In genomic region chr10:40284179-40284831, GRCm38 (mm10) we compare ENCODE assay signal across 10 mouse cellular contexts. TPM values are rescaled to one million over a fixed set of nuclear protein-coding genes. Genes with fewer than 3 reads are reported as not detected.
DNase-seq lines count a peak whose midpoint lies in the region; ATAC-seq lines count a peak whose summit lies in the region.
"Had no signal": no experiment of that assay in that cellular context is flagged by ENCODE, and none has a peak within 500 bp of the region (broad histone marks: within the 10 kb centered on the region; RNA-seq: fewer than 3 reads in every experiment).

No protein-coding gene starts in this region.

- no peaks in the 10 kb centered on the region for H3K4me1 ChIP-seq in forebrain, embryonic 14.5 days (ENCODE audit: control insufficient read depth, insufficient read depth, low read length)
- H3K4me1 ChIP-seq in forebrain, embryonic 10.5 days = no peaks in the 10 kb centered on the region
- H3K4me1 ChIP-seq in midbrain, embryonic 11.5 days (ENCODE audit: control insufficient read depth, insufficient read depth, low read length) = no peaks in the 10 kb centered on the region
- H3K4me1 ChIP-seq in midbrain, embryonic 10.5 days = peaks cover 4% of the 10 kb centered on the region; the same call in 1 of the 2 replicates

- 0 out of 2 replicates have a peak, but pooled peaks have one; percentile 37 for ATAC-seq in forebrain, embryonic 14.5 days
- 0 out of 2 replicates have a peak, but pooled peaks have one; percentile 35 for ATAC-seq in midbrain, embryonic 11.5 days (ENCODE audit: low FRiP score)
- ATAC-seq in erythroid progenitor cell, adult 5-6 weeks (replicated peaks; ENCODE audit: low FRiP score, poor library complexity, severe bottlenecking) = no peak

- no peak overlapping the region for H3K27ac ChIP-seq in forebrain, embryonic 14.5 days (ENCODE audit: low read depth, low read length)
- H3K27ac ChIP-seq in forebrain, embryonic 10.5 days = no peak overlapping the region
- no peak overlapping the region for H3K27ac ChIP-seq in midbrain, embryonic 11.5 days (ENCODE audit: low read depth, low read length)
- no peak overlapping the region for H3K27ac ChIP-seq in midbrain, embryonic 10.5 days (replicated peaks)

- H3K9me3 ChIP-seq in forebrain, embryonic 14.5 days (replicated peaks; ENCODE audit: control insufficient read depth, low read length) = no peaks in the 10 kb centered on the region
- no peaks in the 10 kb centered on the region for H3K9me3 ChIP-seq in forebrain, embryonic 10.5 days
- H3K9me3 ChIP-seq in midbrain, embryonic 11.5 days (ENCODE audit: control insufficient read depth, low read length) = no peaks in the 10 kb centered on the region
- H3K9me3 ChIP-seq in midbrain, embryonic 10.5 days (replicated peaks) = no peaks in the 10 kb centered on the region

- H3K4me3 ChIP-seq in forebrain, embryonic 14.5 days (ENCODE audit: low read depth, low read length) = no peak overlapping the region
- no peak overlapping the region for H3K4me3 ChIP-seq in forebrain, embryonic 10.5 days
- H3K4me3 ChIP-seq in midbrain, embryonic 11.5 days (ENCODE audit: low read depth, low read length) = no peak overlapping the region
- no peak overlapping the region for H3K4me3 ChIP-seq in midbrain, embryonic 10.5 days

- H3K27me3 ChIP-seq in forebrain, embryonic 14.5 days (replicated peaks; ENCODE audit: control insufficient read depth, insufficient read depth, low read length) = no peaks in the 10 kb centered on the region
- no peaks in the 10 kb centered on the region for H3K27me3 ChIP-seq in forebrain, embryonic 10.5 days (ENCODE audit: poor library complexity, severe bottlenecking)
- no peaks in the 10 kb centered on the region for H3K27me3 ChIP-seq in midbrain, embryonic 11.5 days (ENCODE audit: control insufficient read depth, insufficient read depth, low read length)
- H3K27me3 ChIP-seq in midbrain, embryonic 10.5 days (ENCODE audit: low read depth, poor library complexity, severe bottlenecking) = no peaks in the 10 kb centered on the region

- DNase-seq in forebrain, embryonic 14.5 days (ENCODE audit: low spot score) = no peak
- DNase-seq in forebrain, embryonic 10.5 days (ENCODE audit: extremely low spot score, low spot score) = no peak
- no peak for DNase-seq in midbrain, embryonic 11.5 days (ENCODE audit: low spot score, missing footprints)
- DNase-seq in midbrain, embryonic 10.5 days (ENCODE audit: low spot score) = no peak
- DNase-seq in layer of hippocampus, postnatal 25 days (ENCODE audit: extremely low spot score in 1 of 2, low spot score in 1 of 2) = peak; percentile 13 to 23
- DNase-seq in right cerebral cortex, postnatal 4 days = peak; percentile 9
- DNase-seq in thymus, postnatal 10 days (ENCODE audit: low spot score in 2 of 2) = no peak
- DNase-seq: heart, postnatal 36 days; lung, postnatal 10 days had no signal

- H3K36me3 ChIP-seq in forebrain, embryonic 14.5 days (ENCODE audit: control insufficient read depth, insufficient read depth, low read length) = peaks cover 19% of the 10 kb centered on the region
- H3K36me3 ChIP-seq in forebrain, embryonic 10.5 days (replicated peaks) = peaks cover 46% of the 10 kb centered on the region
- no peaks in the 10 kb centered on the region; the same call in 1 of the 2 replicates for H3K36me3 ChIP-seq in midbrain, embryonic 11.5 days (ENCODE audit: control insufficient read depth, insufficient read depth, low read length)
- H3K36me3 ChIP-seq in midbrain, embryonic 10.5 days = peaks cover 45% of the 10 kb centered on the region

- no peak overlapping the region for H3K9ac ChIP-seq in forebrain, embryonic 14.5 days (ENCODE audit: low read length)
- no peak overlapping the region for H3K9ac ChIP-seq in midbrain, embryonic 11.5 days (ENCODE audit: low read length)

- 79% methylated on average over 10 of the region's 10 CpGs for whole genome bisulfite sequencing in forebrain, embryonic 14.5 days
- 80% methylated on average over 10 of the region's 10 CpGs for WGBS in forebrain, embryonic 10.5 days
- whole genome bisulfite sequencing in midbrain, embryonic 11.5 days = 78% methylated on average over 10 of the region's 10 CpGs
- 85% methylated on average over 10 of the region's 10 CpGs for WGBS in midbrain, embryonic 10.5 days

- H3K4me2 ChIP-seq in forebrain, embryonic 14.5 days (ENCODE audit: low read length) = no peak overlapping the region
- no peak overlapping the region for H3K4me2 ChIP-seq in midbrain, embryonic 11.5 days

RNA-seq across cellular contexts. Expression of gene Amd1, which starts 17.7 kb away (rescaled TPM):
- 50.7 and 69.4 TPM in 2 replicates for polyA plus RNA-seq in forebrain, embryonic 14.5 days (2014; fragmentation: Nextera tagmentation; extraction: Ambion mirVana)
- 93.7 and 96.8 TPM in 2 replicates for polyA plus RNA-seq in forebrain, embryonic 10.5 days (2016; fragmentation: Nextera tagmentation; extraction: Ambion mirVana)
- 104 and 115 TPM in 2 replicates for polyA plus RNA-seq in midbrain, embryonic 11.5 days (2014; fragmentation: Nextera tagmentation; extraction: Ambion mirVana)
- polyA plus RNA-seq in midbrain, embryonic 10.5 days (2016; fragmentation: Nextera tagmentation; extraction: Ambion mirVana) = 73.2 and 85.1 TPM in 2 replicates
- total RNA-seq in layer of hippocampus, postnatal 25 days (2021) = 10 to 100 TPM; 67.2 to 80.9 TPM
- 80.7 and 121 TPM in 2 replicates for total RNA-seq in erythroid progenitor cell, adult 5-6 weeks (2015; ENCODE audit: low replicate concordance)
- 79.4 and 101 TPM in 2 replicates for total RNA-seq in erythroid progenitor cell, adult 5-6 weeks (2017; ENCODE audit: low replicate concordance)

RNA-seq across cellular contexts. Expression of gene Gtf3c6, which starts 26.4 kb away (rescaled TPM):
- polyA plus RNA-seq in forebrain, embryonic 14.5 days (2014; fragmentation: Nextera tagmentation; extraction: Ambion mirVana) = 78.0 and 79.9 TPM in 2 replicates
- 150 TPM in 2 replicates for polyA plus RNA-seq in forebrain, embryonic 10.5 days (2016; fragmentation: Nextera tagmentation; extraction: Ambion mirVana)
- 133 and 139 TPM in 2 replicates for polyA plus RNA-seq in midbrain, embryonic 11.5 days (2014; fragmentation: Nextera tagmentation; extraction: Ambion mirVana)
- 127 and 140 TPM in 2 replicates for polyA plus RNA-seq in midbrain, embryonic 10.5 days (2016; fragmentation: Nextera tagmentation; extraction: Ambion mirVana)
- total RNA-seq in layer of hippocampus, postnatal 25 days (2021) = 10 to 100 TPM; 25.1 to 25.5 TPM
- 14.3 and 19.8 TPM in 2 replicates for total RNA-seq in erythroid progenitor cell, adult 5-6 weeks (2015; ENCODE audit: low replicate concordance)
- total RNA-seq in erythroid progenitor cell, adult 5-6 weeks (2017; ENCODE audit: low replicate concordance) = 7.4 and 38.7 TPM in 2 replicates

RNA-seq across cellular contexts. Expression of gene Rpf2, which starts 37.5 kb away (rescaled TPM):
- polyA plus RNA-seq in forebrain, embryonic 14.5 days (2014; fragmentation: Nextera tagmentation; extraction: Ambion mirVana) = 79.8 and 85.2 TPM in 2 replicates
- 98.0 and 101 TPM in 2 replicates for polyA plus RNA-seq in forebrain, embryonic 10.5 days (2016; fragmentation: Nextera tagmentation; extraction: Ambion mirVana)
- 87.2 and 94.7 TPM in 2 replicates for polyA plus RNA-seq in midbrain, embryonic 11.5 days (2014; fragmentation: Nextera tagmentation; extraction: Ambion mirVana)
- 83.5 and 91.9 TPM in 2 replicates for polyA plus RNA-seq in midbrain, embryonic 10.5 days (2016; fragmentation: Nextera tagmentation; extraction: Ambion mirVana)
- total RNA-seq in layer of hippocampus, postnatal 25 days (2021) = 10 to 100 TPM; 22.2 TPM
- 13.0 and 15.5 TPM in 2 replicates for total RNA-seq in erythroid progenitor cell, adult 5-6 weeks (2015; ENCODE audit: low replicate concordance)
- 18.4 and 19.4 TPM in 2 replicates for total RNA-seq in erythroid progenitor cell, adult 5-6 weeks (2017; ENCODE audit: low replicate concordance)

RNA-seq across cellular contexts. Expression of gene Cdk19, which starts 55.1 kb away (rescaled TPM):
- polyA plus RNA-seq in forebrain, embryonic 14.5 days (2014; fragmentation: Nextera tagmentation; extraction: Ambion mirVana) = 16.4 and 16.6 TPM in 2 replicates
- polyA plus RNA-seq in forebrain, embryonic 10.5 days (2016; fragmentation: Nextera tagmentation; extraction: Ambion mirVana) = 3.8 and 4.7 TPM in 2 replicates
- polyA plus RNA-seq in midbrain, embryonic 11.5 days (2014; fragmentation: Nextera tagmentation; extraction: Ambion mirVana) = 7.3 and 8.6 TPM in 2 replicates
- polyA plus RNA-seq in midbrain, embryonic 10.5 days (2016; fragmentation: Nextera tagmentation; extraction: Ambion mirVana) = 4.1 and 6.3 TPM in 2 replicates
- total RNA-seq in layer of hippocampus, postnatal 25 days (2021) = 10 to 100 TPM; 30.3 to 31.5 TPM
- 31.4 and 36.9 TPM in 2 replicates for total RNA-seq in erythroid progenitor cell, adult 5-6 weeks (2015; ENCODE audit: low replicate concordance)
- total RNA-seq in erythroid progenitor cell, adult 5-6 weeks (2017; ENCODE audit: low replicate concordance) = 30.5 and 34.6 TPM in 2 replicates

Comparison
In these comparisons a context has a peak if more than half of its experiments do, and no peak if none do; other contexts are left out.
1. DNase-seq: peak in layer of hippocampus, postnatal 25 days (2 of 2) and right cerebral cortex, postnatal 4 days (single experiment); none in forebrain, embryonic 14.5 days (single experiment), forebrain, embryonic 10.5 days (single experiment), midbrain, embryonic 11.5 days (single experiment), midbrain, embryonic 10.5 days (single experiment) and thymus, postnatal 10 days (0 of 2).